Mouse (Mus musculus) hindbrain, embryonic 11.5 days (tissue): ENCODE results near the gene Fam24a. TPM values are rescaled to one million over a fixed set of nuclear protein-coding genes. Genes with fewer than 3 reads are reported as not detected.
A peak's percentile ranks its signal among the peaks of the same experiment; 100 is the strongest.

Experiments
- ATAC-seq: fragments of 200-750 bp; cut with Nextera tagmentation; 2 replicates; pipeline ENCODE4 v1.8.0; 2017; ENCODE audit warnings: mild to moderate bottlenecking, moderate TSS enrichment, moderate library complexity; ENCODE audit not compliant: low FRiP score
- DNase-seq: peaks from one replicate; pipeline ENCODE4 v3.0.0-alpha.2; 2015; ENCODE audit warnings: low spot score
- H3K27ac ChIP-seq: fragments of 300-500 bp; sonication (generic); 2 replicates; pipeline ENCODE4 v1.5.1; 2014; ENCODE audit warnings: mild to moderate bottlenecking, low read depth, low read length
- H3K27me3 ChIP-seq: fragments of 300-500 bp; sonication (generic); 2 replicates; pipeline ENCODE4 v1.6.1; 2014; ENCODE audit warnings: mild to moderate bottlenecking, low read length, moderate library complexity, mixed read lengths; ENCODE audit not compliant: control insufficient read depth, insufficient read depth
- H3K36me3 ChIP-seq: fragments of 300-500 bp; sonication (generic); 2 replicates; pipeline ENCODE4 v1.6.1; 2014; ENCODE audit warnings: mild to moderate bottlenecking, low read length, moderate library complexity, mixed read lengths; ENCODE audit not compliant: control insufficient read depth, insufficient read depth
- H3K4me1 ChIP-seq: fragments of 300-500 bp; sonication (generic); replicated peaks from 2 replicates; pipeline ENCODE4 v1.6.1; 2014; ENCODE audit warnings: low read length, mixed read lengths; ENCODE audit not compliant: control insufficient read depth, insufficient read depth
- H3K4me2 ChIP-seq: fragments of 300-500 bp; sonication (generic); replicated peaks from 2 replicates; pipeline ENCODE4 v1.6.1; 2014; ENCODE audit warnings: mild to moderate bottlenecking, low read depth, low read length
- H3K4me3 ChIP-seq: fragments of 300-500 bp; sonication (generic); 2 replicates; pipeline ENCODE4 v1.5.1; 2014; ENCODE audit warnings: low read depth, low read length
- H3K9ac ChIP-seq: fragments of 300-500 bp; sonication (generic); 2 replicates; pipeline ENCODE4 v1.6.1; 2014; ENCODE audit warnings: low read depth, low read length
- H3K9me3 ChIP-seq: fragments of 300-500 bp; sonication (generic); 2 replicates; pipeline ENCODE4 v1.6.1; 2016; ENCODE audit warnings: low read length; ENCODE audit not compliant: control insufficient read depth
- WGBS: fragments of 180-500 bp; shearing (Covaris S2); extraction: QIAGEN DNeasy Blood & Tissue Kit; methylation state at CpG from one replicate; pipeline ENCODE4 v1.1.7; 2014; 5-methylcytosine and 5-hydroxymethylcytosine counted together
- polyA plus RNA-seq: library from polyadenylated mRNA; unstranded; fragments of >200 nt; fragmentation: Nextera tagmentation; extraction: Ambion mirVana; gene quantifications from 2 replicates; pipeline ENCODE4 v1.2.1, GENCODE M21; 2014

Fam24a gene
- not detected in 2 replicates for polyA plus RNA-seq

DNA sequence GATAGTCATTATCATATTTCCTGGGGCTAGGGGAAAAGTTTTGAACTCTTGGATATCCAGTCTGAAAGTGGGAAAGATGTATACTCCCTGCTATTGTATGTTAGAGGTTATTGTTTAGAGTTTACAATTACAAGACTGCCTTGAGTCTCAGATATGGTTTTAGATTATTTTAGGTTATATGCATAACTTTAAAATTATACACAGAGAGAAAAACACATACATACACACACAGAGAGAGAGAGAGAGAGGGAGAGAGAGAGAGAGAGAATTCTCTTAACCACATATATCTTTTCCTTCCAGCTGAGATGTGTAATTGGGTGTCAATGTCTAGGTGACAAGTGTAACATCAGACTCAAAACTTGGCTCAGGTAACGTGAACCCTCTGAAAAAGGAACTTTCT is at the start of gene Fam24a:
Fam24a (plus strand) TSS at position 301 of the 400 bp plus-strand sequence.
- no peak within 1 kb of the TSS for H3K9ac ChIP-seq
- H3K27me3 ChIP-seq = no peaks in the 10 kb centered on the region
- H3K4me3 ChIP-seq = no peak within 1 kb of the TSS
- H3K4me2 ChIP-seq = no peak within 1 kb of the TSS
- no peaks in the 10 kb centered on the region for H3K9me3 ChIP-seq
- no peaks in the 10 kb centered on the region for H3K4me1 ChIP-seq
- no peak within 1 kb of the TSS for H3K27ac ChIP-seq
- 45% methylated on average over 1 of the region's 1 CpGs for WGBS
- H3K36me3 ChIP-seq = no peaks in the 10 kb centered on the region
- ATAC-seq (no peak), DNase-seq (no peak)

DNA sequence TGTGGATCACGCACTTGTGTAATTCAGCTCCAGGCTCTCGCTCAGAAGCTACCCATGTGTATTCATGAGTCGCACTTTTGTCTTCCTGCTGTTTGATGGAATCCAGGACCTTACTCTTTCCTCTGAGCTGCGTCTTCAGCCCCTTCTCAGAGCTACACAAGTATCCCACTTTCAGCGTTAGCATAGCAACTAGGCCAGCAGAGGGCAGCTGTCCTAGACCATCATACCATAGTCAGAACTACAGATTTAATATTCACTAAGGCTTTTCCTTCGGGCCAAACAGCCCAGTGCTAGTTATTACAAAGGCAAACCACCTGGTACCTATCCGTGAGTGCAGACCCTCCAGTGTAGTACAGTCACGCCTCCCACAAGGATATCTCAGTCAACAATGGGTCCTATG is 36.5 kb upstream of the Fam24a start:
- WGBS = 75% methylated on average over 8 of the region's 8 CpGs
- Histone ChIP-seq H3K4me1 (no peaks in the 10 kb centered on the region), H3K4me3 (no peak overlapping the region), H3K36me3 (no peaks in the 10 kb centered on the region), H3K27ac (no peak overlapping the region), H3K4me2 (no peak overlapping the region), H3K9me3 (no peaks in the 10 kb centered on the region), H3K9ac (no peak overlapping the region), H3K27me3 (no peaks in the 10 kb centered on the region)
- DNase-seq = peak; percentile 5
- no peak for ATAC-seq

GRCm38 (mm10) chr7:131303340-131303739 is 30.3 kb upstream of the Fam24a start:
- H3K27me3 ChIP-seq = no peaks in the 10 kb centered on the region
- H3K27ac ChIP-seq = no peak overlapping the region
- no peaks in the 10 kb centered on the region for H3K36me3 ChIP-seq
- ATAC-seq = no peak
- no peak for DNase-seq
- H3K4me1 ChIP-seq = no peaks in the 10 kb centered on the region
- H3K9me3 ChIP-seq = no peaks in the 10 kb centered on the region
- H3K9ac ChIP-seq = no peak overlapping the region
- no peak overlapping the region for H3K4me3 ChIP-seq
- 89% methylated on average over 8 of the region's 8 CpGs for WGBS
- H3K4me2 ChIP-seq = no peak overlapping the region

GRCm38 (mm10) chr7:131306733-131307132 is 26.9 kb upstream of the Fam24a start:
- 81% methylated on average over 5 of the region's 5 CpGs for WGBS
- no peak for DNase-seq
- H3K4me2 ChIP-seq = no peak overlapping the region

DNA sequence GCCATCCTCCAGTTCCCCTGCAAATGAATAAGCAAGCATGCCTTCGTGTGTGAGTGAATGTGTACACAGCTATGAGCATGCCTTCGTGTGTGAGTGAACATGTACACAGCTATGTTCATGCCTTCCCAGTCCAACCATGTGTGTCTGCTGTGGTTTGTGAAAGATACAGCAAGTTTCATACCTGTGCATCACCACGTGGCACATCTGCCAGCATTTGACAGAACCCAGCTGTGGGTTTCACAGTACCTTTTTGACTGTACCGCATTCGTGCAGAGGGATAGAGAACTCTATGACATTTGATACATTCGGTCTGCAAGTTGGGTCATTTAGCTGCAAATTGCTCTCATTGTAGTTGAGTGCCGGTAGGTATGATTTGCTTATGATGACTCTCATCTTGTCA is 19.2 kb upstream of the Fam24a start:
- H3K36me3 ChIP-seq = no peaks in the 10 kb centered on the region
- H3K4me3 ChIP-seq = no peak overlapping the region
- no peaks in the 10 kb centered on the region for H3K9me3 ChIP-seq
- no peaks in the 10 kb centered on the region for H3K27me3 ChIP-seq
- WGBS = 85% methylated on average over 7 of the region's 7 CpGs
- no peak overlapping the region for H3K27ac ChIP-seq
- no peaks in the 10 kb centered on the region for H3K4me1 ChIP-seq
- no peak overlapping the region for H3K9ac ChIP-seq
- ATAC-seq = no peak
- no peak for DNase-seq
- no peak overlapping the region for H3K4me2 ChIP-seq

More at GRCm38 (mm10) chr7:131306733-131307132, 26.9 kb upstream of the Fam24a start:
- no peak overlapping the region for H3K4me3 ChIP-seq
- H3K36me3 ChIP-seq = no peaks in the 10 kb centered on the region
- H3K4me1 ChIP-seq = no peaks in the 10 kb centered on the region
- no peaks in the 10 kb centered on the region for H3K9me3 ChIP-seq
- no peaks in the 10 kb centered on the region for H3K27me3 ChIP-seq
- no peak for ATAC-seq
- H3K9ac ChIP-seq = no peak overlapping the region
- H3K27ac ChIP-seq = no peak overlapping the region

GRCm38 (mm10) chr7:131317587-131317986 is 16.1 kb upstream of the Fam24a start:
- Histone ChIP-seq H3K27ac (no peak overlapping the region), H3K27me3 (no peaks in the 10 kb centered on the region), H3K9ac (no peak overlapping the region), H3K4me3 (no peak overlapping the region), H3K4me2 (no peak overlapping the region), H3K9me3 (no peaks in the 10 kb centered on the region), H3K4me1 (no peaks in the 10 kb centered on the region), H3K36me3 (no peaks in the 10 kb centered on the region)
- ATAC-seq = no peak
- WGBS = 74% methylated on average over 12 of the region's 12 CpGs
- no peak for DNase-seq

DNA sequence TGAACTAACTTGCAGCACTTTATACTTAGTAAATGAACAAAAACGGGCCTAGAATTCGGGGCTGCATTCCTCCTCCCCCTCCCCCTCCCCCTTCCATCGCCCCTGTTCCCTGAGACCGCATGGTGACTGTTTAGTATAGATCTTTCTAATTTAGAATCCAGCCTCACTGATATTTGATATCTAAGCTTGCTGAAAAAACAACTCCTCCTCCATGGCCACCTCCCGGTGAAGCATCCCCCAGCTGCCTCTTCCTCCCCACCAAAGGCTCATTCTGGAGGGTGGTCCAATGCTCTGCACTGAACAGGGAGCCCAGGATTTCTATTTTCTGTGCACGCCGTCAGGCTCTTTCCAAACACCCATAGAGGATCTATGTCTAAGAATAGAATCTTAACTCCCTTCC is 15.3 kb upstream of the Fam24a start:
- Histone ChIP-seq H3K9ac (no peak overlapping the region), H3K27ac (no peak overlapping the region), H3K9me3 (no peaks in the 10 kb centered on the region), H3K4me2 (no peak overlapping the region), H3K4me1 (no peaks in the 10 kb centered on the region), H3K36me3 (no peaks in the 10 kb centered on the region), H3K27me3 (no peaks in the 10 kb centered on the region), H3K4me3 (no peak overlapping the region)
- DNase-seq = no peak
- no peak for ATAC-seq
- WGBS = 77% methylated on average over 5 of the region's 7 CpGs

DNA sequence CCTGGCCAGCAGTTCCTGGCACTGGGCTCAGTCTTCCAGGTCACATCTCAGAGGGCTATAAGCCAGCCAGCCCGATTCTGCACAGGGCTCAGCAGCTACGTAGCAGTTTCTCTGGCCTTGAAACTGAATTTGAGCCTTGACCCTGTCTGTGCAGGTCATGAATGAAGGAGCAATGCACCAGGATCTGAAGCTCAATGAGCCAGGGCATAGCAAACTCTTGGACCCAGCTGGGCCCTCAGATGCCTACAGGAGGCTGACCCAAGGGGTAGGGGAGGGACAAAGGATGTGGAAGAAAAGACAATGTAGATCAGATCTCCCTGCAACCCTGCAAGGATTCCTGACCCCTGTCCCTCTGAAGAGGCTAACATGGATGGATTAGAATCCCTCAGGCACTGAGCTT is 11.5 kb upstream of the Fam24a start, which contains the start of gene Cuzd1:
Cuzd1 (minus strand) TSS at position 101 of the 400 bp plus-strand sequence.
- Histone ChIP-seq H3K4me3 (no peak within 1 kb of the TSS), H3K9ac (no peak within 1 kb of the TSS), H3K36me3 (no peaks in the 10 kb centered on the region), H3K27me3 (no peaks in the 10 kb centered on the region), H3K27ac (no peak within 1 kb of the TSS), H3K9me3 (no peaks in the 10 kb centered on the region), H3K4me2 (no peak within 1 kb of the TSS), H3K4me1 (no peaks in the 10 kb centered on the region)
- DNase-seq (no peak), ATAC-seq (no peak)
- WGBS = 81% methylated on average over 2 of the region's 2 CpGs

DNA sequence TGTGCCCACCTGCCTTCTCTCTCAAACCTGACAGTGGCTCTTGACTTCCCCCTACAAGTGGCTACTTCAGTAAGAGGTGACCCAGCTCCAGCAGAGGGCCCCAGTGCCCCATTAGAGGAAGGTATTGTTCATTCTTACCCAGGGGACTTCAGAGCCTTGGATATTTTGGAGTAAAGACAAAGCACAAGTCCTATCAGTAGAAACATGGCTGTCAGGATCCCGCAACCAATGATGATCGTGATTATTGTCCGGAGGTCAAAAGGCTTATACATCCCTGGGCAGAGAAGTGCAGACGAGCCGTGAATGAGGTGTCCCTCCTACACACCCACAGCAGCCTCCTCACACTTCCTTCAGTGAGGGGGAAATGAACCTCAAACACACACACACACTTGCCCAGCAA is 6.6 kb upstream of the Fam24a start:
- Histone ChIP-seq H3K4me3 (no peak overlapping the region), H3K9me3 (no peaks in the 10 kb centered on the region), H3K9ac (no peak overlapping the region), H3K36me3 (no peaks in the 10 kb centered on the region), H3K4me1 (no peaks in the 10 kb centered on the region), H3K27me3 (no peaks in the 10 kb centered on the region), H3K27ac (no peak overlapping the region), H3K4me2 (no peak overlapping the region)
- DNase-seq (no peak), ATAC-seq (no peak)
- WGBS = 86% methylated on average over 5 of the region's 5 CpGs
